Mouse (Mus musculus): ENCODE measurements around the gene Usp11.

- no peak; the same call in 1 of the 2 replicates for TF ChIP-seq EP300 (IDR thresholded peaks at IDR 0.05; ENCODE audit: low read depth)
- no peak for TF ChIP-seq CTCF (IDR thresholded peaks at IDR 0.05; ENCODE audit: low read depth)
These were observed 783 bp downstream of the Usp11 start for GRCm38 (mm10) chrX:20704295-20705082.
